ENCODE assay signal across 10 mouse cellular contexts in the genomic region with DNA sequence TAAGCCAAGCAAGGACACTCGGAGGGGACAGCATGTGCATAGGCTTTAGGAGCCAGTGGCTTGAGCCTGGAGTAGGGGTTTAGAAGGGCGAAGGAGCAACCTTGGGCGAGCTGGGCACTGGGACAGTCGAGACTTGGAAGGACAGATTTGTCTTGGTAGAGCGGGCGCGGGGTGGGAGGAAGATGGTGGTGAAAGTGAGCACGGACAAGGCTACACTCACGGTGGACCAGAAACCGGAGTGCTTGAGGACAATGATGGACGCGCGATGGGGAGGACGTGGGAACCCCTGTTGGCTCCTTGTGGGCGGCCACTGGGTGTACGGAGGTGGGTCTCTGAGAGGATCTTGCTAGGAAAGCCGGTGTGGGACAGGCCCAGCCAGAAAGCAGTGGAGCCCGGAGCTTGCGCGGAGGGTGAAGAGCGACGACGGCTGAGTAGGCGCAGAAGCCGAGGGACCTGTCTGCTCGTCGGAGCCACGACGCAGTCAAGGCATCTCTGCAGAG. TPM values are rescaled to one million over a fixed set of nuclear protein-coding genes. Genes with fewer than 3 reads are reported as not detected.
DNase-seq lines count a peak whose midpoint lies in the region; ATAC-seq and TF ChIP-seq lines count a peak whose summit lies in the region.
"Had no signal": no experiment of that assay in that cellular context is flagged by ENCODE, and none has a peak within 500 bp of the region (broad histone marks: within the 10 kb centered on the region; RNA-seq: fewer than 3 reads in every experiment).

No protein-coding gene starts in this region.

- DNase-seq in liver, adult 2 months (ENCODE audit: extremely low read depth, low read depth, low spot score), result no peak
- no peak for DNase-seq in liver
- DNase-seq in embryo, embryonic 10.5 days (ENCODE audit: low spot score), result peak; percentile 62
- peak; percentile 59 for DNase-seq in hindbrain, embryonic 10.5 days (ENCODE audit: low spot score)
- DNase-seq in midbrain, embryonic 11.5 days (ENCODE audit: low spot score, missing footprints), result peak; percentile 97
- DNase-seq in urinary bladder, postnatal 10 days (ENCODE audit: low spot score), result no peak
- DNase-seq in cerebellum, adult 11 months, result no peak
- no peak for DNase-seq in right cerebral cortex, postnatal 4 days

- no peak for TF ChIP-seq CTCF in liver, adult 2 months (IDR thresholded peaks at IDR 0.05; ENCODE audit: low read depth, low read length)

- peaks cover 19% of the 10 kb centered on the region for H3K27me3 ChIP-seq in liver, adult 2 months (ENCODE audit: control insufficient read depth, insufficient read depth, low read length)
- H3K27me3 ChIP-seq in hindbrain, embryonic 10.5 days (ENCODE audit: insufficient read depth, poor library complexity, severe bottlenecking), result peaks cover 96% of the 10 kb centered on the region
- peaks cover 75% of the 10 kb centered on the region for H3K27me3 ChIP-seq in midbrain, embryonic 11.5 days (ENCODE audit: control insufficient read depth, insufficient read depth, low read length)

- peaks cover 5% of the 10 kb centered on the region; the same call in 1 of the 2 replicates for H3K4me1 ChIP-seq in liver, adult 2 months (ENCODE audit: control insufficient read depth, insufficient read depth, low read length)
- peaks cover 36% of the 10 kb centered on the region for H3K4me1 ChIP-seq in hindbrain, embryonic 10.5 days (replicated peaks)
- H3K4me1 ChIP-seq in midbrain, embryonic 11.5 days (ENCODE audit: control insufficient read depth, insufficient read depth, low read length), result peaks cover 17% of the 10 kb centered on the region

- peak overlapping the region; percentile 65 for H3K9ac ChIP-seq in liver, adult 2 months (ENCODE audit: low read depth, low read length)
- peak overlapping the region; percentile 67 for H3K9ac ChIP-seq in midbrain, embryonic 11.5 days (ENCODE audit: low read length)

- 11% methylated on average over 29 of the region's 29 CpGs for WGBS in liver, adult 2 months
- 2% methylated on average over 29 of the region's 29 CpGs for WGBS in hindbrain, embryonic 10.5 days
- WGBS in midbrain, embryonic 11.5 days, result 3% methylated on average over 29 of the region's 29 CpGs

- ATAC-seq in midbrain, embryonic 11.5 days (ENCODE audit: low FRiP score), result peak; percentile 10; the same call in 1 of the 2 replicates

- no peaks in the 10 kb centered on the region for H3K9me3 ChIP-seq in hindbrain, embryonic 10.5 days
- H3K9me3 ChIP-seq in midbrain, embryonic 11.5 days (ENCODE audit: control insufficient read depth, low read length), result no peaks in the 10 kb centered on the region

- H3K4me2 ChIP-seq in midbrain, embryonic 11.5 days, result peak overlapping the region; percentile 75

- TF ChIP-seq POLR2A in liver, adult 2 months (IDR thresholded peaks at IDR 0.05; ENCODE audit: extremely low read depth, insufficient read depth, low read length), result no peak

- H3K27ac ChIP-seq in liver, adult 2 months (replicated peaks; ENCODE audit: insufficient read depth, low read depth, low read length), result peak overlapping the region; percentile 51
- H3K27ac ChIP-seq in hindbrain, embryonic 10.5 days, result peak overlapping the region; percentile 86
- H3K27ac ChIP-seq in midbrain, embryonic 11.5 days (ENCODE audit: low read depth, low read length), result no peak overlapping the region
- H3K27ac ChIP-seq: macrophage had no signal

- H3K36me3 ChIP-seq in liver, adult 2 months (ENCODE audit: control insufficient read depth, insufficient read depth, low read length), result no peaks in the 10 kb centered on the region
- peaks cover 12% of the 10 kb centered on the region for H3K36me3 ChIP-seq in hindbrain, embryonic 10.5 days
- H3K36me3 ChIP-seq in midbrain, embryonic 11.5 days (ENCODE audit: control insufficient read depth, insufficient read depth, low read length), result no peaks in the 10 kb centered on the region

- H3K79me2 ChIP-seq in liver, adult 2 months (ENCODE audit: control insufficient read depth, insufficient read depth, low read length), result no peaks in the 10 kb centered on the region

- H3K4me3 ChIP-seq in liver, adult 2 months (ENCODE audit: insufficient read depth, low read depth, low read length), result peak overlapping the region; percentile 61
- peak overlapping the region; percentile 63 for H3K4me3 ChIP-seq in hindbrain, embryonic 10.5 days
- peak overlapping the region; percentile 50 for H3K4me3 ChIP-seq in midbrain, embryonic 11.5 days (ENCODE audit: low read depth, low read length)

RNA-seq across cellular contexts. Expression of a gene that starts 0.8 kb away (rescaled TPM):
- total RNA-seq in liver, adult 2 months (2014; rRNA removed), result 1.8 and 2.3 TPM in 2 replicates
- 6.2 and 7.7 TPM in 2 replicates for polyA plus RNA-seq in liver, adult 2 months (2012; rRNA removed)
- polyA plus RNA-seq in hindbrain, embryonic 10.5 days (2016; fragmentation: Nextera tagmentation; extraction: Ambion mirVana), result 5.4 and 9.6 TPM in 2 replicates
- polyA plus RNA-seq in midbrain, embryonic 11.5 days (2014; fragmentation: Nextera tagmentation; extraction: Ambion mirVana), result 3.8 and 4.4 TPM in 2 replicates

RNA-seq across cellular contexts. Expression of a gene that starts 35.1 kb away (rescaled TPM):
- not detected in 2 replicates for total RNA-seq in liver, adult 2 months (2014; rRNA removed)
- polyA plus RNA-seq in liver, adult 2 months (2012; rRNA removed), result not detected in 2 replicates
- 0.22 TPM in 1 of 2 replicates, not detected in the other for polyA plus RNA-seq in hindbrain, embryonic 10.5 days (2016; fragmentation: Nextera tagmentation; extraction: Ambion mirVana)
- 0.21 and 0.37 TPM in 2 replicates for polyA plus RNA-seq in midbrain, embryonic 11.5 days (2014; fragmentation: Nextera tagmentation; extraction: Ambion mirVana)
- total RNA-seq: adrenal gland, postnatal 36 days had no signal
- polyA plus RNA-seq: macrophage had no signal

RNA-seq across cellular contexts. Expression of a gene that starts 38.4 kb away (rescaled TPM):
- total RNA-seq in liver, adult 2 months (2014; rRNA removed), result 9.7 and 10.2 TPM in 2 replicates
- 25.5 and 28.2 TPM in 2 replicates for polyA plus RNA-seq in liver, adult 2 months (2012; rRNA removed)
- 57.5 TPM in 2 replicates for polyA plus RNA-seq in hindbrain, embryonic 10.5 days (2016; fragmentation: Nextera tagmentation; extraction: Ambion mirVana)
- polyA plus RNA-seq in midbrain, embryonic 11.5 days (2014; fragmentation: Nextera tagmentation; extraction: Ambion mirVana), result 38.7 and 39.5 TPM in 2 replicates

RNA-seq across cellular contexts. Expression of a gene that starts 40.3 kb away (rescaled TPM):
- total RNA-seq in liver, adult 2 months (2014; rRNA removed), result 0.27 and 1.0 TPM in 2 replicates
- 1.6 and 3.7 TPM in 2 replicates for polyA plus RNA-seq in liver, adult 2 months (2012; rRNA removed)
- 1.9 and 2.3 TPM in 2 replicates for polyA plus RNA-seq in hindbrain, embryonic 10.5 days (2016; fragmentation: Nextera tagmentation; extraction: Ambion mirVana)
- 2.2 and 2.3 TPM in 2 replicates for polyA plus RNA-seq in midbrain, embryonic 11.5 days (2014; fragmentation: Nextera tagmentation; extraction: Ambion mirVana)

Comparison
In these comparisons a context has a peak if more than half of its experiments do, and no peak if none do; other contexts are left out.
1. DNase-seq: peak in embryo, embryonic 10.5 days (single experiment), hindbrain, embryonic 10.5 days (single experiment) and midbrain, embryonic 11.5 days (single experiment); none in liver, adult 2 months (single experiment), liver (single experiment), urinary bladder, postnatal 10 days (single experiment), cerebellum, adult 11 months (single experiment) and right cerebral cortex, postnatal 4 days (single experiment).
2. Peak in every context shown above with its lines, with median percentiles within 50 percentile points of each other: H3K4me3 ChIP-seq.